Mouse (Mus musculus) lung, embryonic 15.5 days (tissue): Measurements from ENCODE around the gene Retreg1. TPM values are rescaled to one million over a fixed set of nuclear protein-coding genes. Genes with fewer than 3 reads are reported as not detected.

Experiments
- ATAC-seq: fragments of 200-750 bp; cut with Nextera tagmentation; 2 replicates; pipeline ENCODE4 v1.8.0; 2017; ENCODE audit warnings: moderate number of reproducible peaks, borderline replicate concordance; ENCODE audit not compliant: low FRiP score, low TSS enrichment; ENCODE audit errors: extremely low read depth
- H3K27ac ChIP-seq: fragments of 300-500 bp; sonication (generic); 2 replicates; pipeline ENCODE4 v1.5.1; 2015; ENCODE audit warnings: moderate library complexity, mild to moderate bottlenecking, inconsistent platforms
- H3K27me3 ChIP-seq: fragments of 300-500 bp; sonication (generic); 2 replicates; pipeline ENCODE4 v1.6.1; 2015; ENCODE audit warnings: inconsistent platforms
- H3K36me3 ChIP-seq: fragments of 300-500 bp; sonication (generic); 2 replicates; pipeline ENCODE4 v1.6.1; 2015; ENCODE audit warnings: inconsistent platforms
- H3K4me1 ChIP-seq: fragments of 300-500 bp; sonication (generic); 2 replicates; pipeline ENCODE4 v1.6.1; 2015; ENCODE audit warnings: inconsistent platforms
- H3K4me2 ChIP-seq: fragments of 300-500 bp; sonication (generic); 2 replicates; pipeline ENCODE4 v1.6.1; 2015; ENCODE audit warnings: inconsistent platforms, mild to moderate bottlenecking, moderate library complexity
- H3K4me3 ChIP-seq: fragments of 300-500 bp; sonication (generic); 2 replicates; pipeline ENCODE4 v1.5.1; 2015; ENCODE audit warnings: mild to moderate bottlenecking, inconsistent platforms
- H3K9ac ChIP-seq: fragments of 300-500 bp; sonication (generic); 2 replicates; pipeline ENCODE4 v1.6.1; 2015; ENCODE audit warnings: inconsistent platforms
- H3K9me3 ChIP-seq: fragments of 300-500 bp; sonication (generic); 2 replicates; pipeline ENCODE4 v1.6.1; 2016; ENCODE audit warnings: inconsistent platforms
- WGBS: fragments of 180-500 bp; shearing (Covaris S2); methylation state at CpG from one replicate; pipeline ENCODE4 v1.1.7; 2015; 5-methylcytosine and 5-hydroxymethylcytosine counted together
- polyA plus RNA-seq: library from polyadenylated mRNA; unstranded; fragments of >200 nt; fragmentation: Nextera tagmentation; extraction: Ambion mirVana; gene quantifications from 2 replicates; pipeline ENCODE4 v1.2.1, GENCODE M21; 2015

The Retreg1 gene
- polyA plus RNA-seq, 1 experiment from 2014 or later, result 8.0 TPM

DNA sequence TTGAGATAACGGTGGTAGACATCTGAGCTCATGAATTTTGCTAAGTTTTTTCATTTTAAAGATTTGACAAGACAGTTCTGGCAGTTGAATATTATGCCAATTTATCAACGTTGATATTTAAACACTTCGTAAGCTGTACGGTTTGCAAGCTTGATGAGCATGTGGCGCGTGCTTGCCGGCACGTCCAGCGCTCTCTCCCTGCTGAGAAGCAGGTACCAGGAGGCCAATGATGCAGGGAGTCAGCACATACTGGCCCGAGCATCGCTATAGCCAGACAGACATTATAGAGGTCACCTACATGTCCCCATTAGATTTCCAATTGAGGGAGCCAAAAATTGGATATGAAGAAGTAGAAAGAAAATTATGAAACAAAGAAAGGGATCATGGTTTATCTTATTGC is 98.5 kb downstream of the Retreg1 start:
- ATAC-seq, result no peak
- Histone ChIP-seq H3K27me3 (no peaks in the 10 kb centered on the region), H3K4me3 (no peak overlapping the region), H3K27ac (no peak overlapping the region), H3K36me3 (no peaks in the 10 kb centered on the region), H3K9ac (no peak overlapping the region), H3K9me3 (no peaks in the 10 kb centered on the region), H3K4me2 (no peak overlapping the region), H3K4me1 (no peaks in the 10 kb centered on the region)
- 63% methylated on average over 11 of the region's 11 CpGs for WGBS

- Histone ChIP-seq H3K9ac (no peak overlapping the region), H3K27ac (no peak overlapping the region), H3K4me1 (no peaks in the 10 kb centered on the region), H3K9me3 (no peaks in the 10 kb centered on the region), H3K27me3 (no peaks in the 10 kb centered on the region), H3K4me2 (no peak overlapping the region), H3K36me3 (no peaks in the 10 kb centered on the region), H3K4me3 (no peak overlapping the region)
- ATAC-seq, result no peak
- 57% methylated on average over 4 of the region's 4 CpGs for WGBS
Measured at GRCm38 (mm10) chr15:25942415-25942814, 99.4 kb downstream of the Retreg1 start.

DNA sequence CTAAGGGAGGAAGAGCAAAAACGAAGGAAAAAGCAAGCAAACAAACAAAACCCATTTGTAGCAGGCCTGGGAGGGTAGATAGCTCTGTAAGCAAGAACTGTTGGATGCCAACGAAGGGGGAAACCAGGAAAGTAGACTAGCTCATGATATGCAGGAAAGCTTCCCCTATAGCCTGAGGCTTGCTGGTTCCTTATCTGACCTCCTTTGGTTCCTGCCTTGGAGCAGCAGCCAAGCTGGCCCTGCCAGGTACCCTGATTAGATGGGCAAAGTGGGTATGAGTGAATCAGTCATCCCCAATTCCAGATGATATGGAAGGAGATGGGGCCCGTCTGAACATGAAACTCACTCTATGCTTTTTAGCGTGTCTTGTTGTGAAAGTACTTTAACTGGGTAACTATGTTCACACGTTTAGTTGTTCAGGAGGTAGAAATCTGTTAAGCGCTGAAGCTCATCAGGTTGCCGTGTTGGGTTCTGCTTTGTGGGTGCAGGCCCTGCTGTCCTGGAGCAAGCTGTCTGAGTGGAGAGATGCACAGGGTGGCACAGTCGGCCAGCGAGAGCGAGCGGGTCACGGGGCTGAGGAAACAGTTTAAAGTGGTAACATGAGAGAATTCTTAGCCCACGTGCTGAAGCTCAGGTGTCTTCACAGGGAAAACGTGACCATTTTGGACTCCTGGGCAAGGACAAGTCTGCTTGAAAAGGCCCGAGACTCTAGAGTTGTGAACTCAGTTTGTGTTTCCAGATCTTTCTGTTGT is 100.6 kb downstream of the Retreg1 start:
- H3K4me1 ChIP-seq, result no peaks in the 10 kb centered on the region
- no peak overlapping the region for H3K4me2 ChIP-seq
- WGBS, result 84% methylated on average over 15 of the region's 15 CpGs

DNA sequence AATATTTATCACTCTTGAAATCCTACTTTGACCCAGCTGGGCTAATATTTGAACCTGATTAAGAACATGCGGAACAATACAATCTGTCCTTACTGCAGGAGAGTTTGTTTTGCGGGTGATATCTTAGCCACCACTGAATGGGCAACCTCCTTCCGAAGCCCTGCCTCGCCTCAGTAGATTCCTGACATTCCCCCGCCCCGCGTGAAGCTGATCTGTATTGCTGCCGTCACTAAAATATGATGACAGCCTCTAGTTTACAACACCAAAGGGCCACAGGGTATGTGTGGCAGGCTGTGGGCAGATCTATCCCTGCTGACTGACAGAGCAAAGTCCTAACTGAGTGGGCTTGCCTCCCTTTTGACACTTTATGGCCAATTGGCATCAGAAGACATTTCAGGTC is 102.2 kb downstream of the Retreg1 start:
- no peak for ATAC-seq
- no peak overlapping the region for H3K4me2 ChIP-seq
- WGBS, result 36% methylated on average over 8 of the region's 8 CpGs
- no peak overlapping the region for H3K4me3 ChIP-seq
- no peak overlapping the region for H3K27ac ChIP-seq
- H3K36me3 ChIP-seq, result no peaks in the 10 kb centered on the region
- H3K9ac ChIP-seq, result no peak overlapping the region
- no peaks in the 10 kb centered on the region for H3K4me1 ChIP-seq
- no peaks in the 10 kb centered on the region for H3K9me3 ChIP-seq
- H3K27me3 ChIP-seq, result no peaks in the 10 kb centered on the region

More for the DNA sequence above, 100.6 kb downstream of the Retreg1 start:
- Histone ChIP-seq H3K27ac (no peak overlapping the region), H3K4me3 (no peak overlapping the region), H3K36me3 (no peaks in the 10 kb centered on the region), H3K27me3 (no peaks in the 10 kb centered on the region), H3K9ac (no peak overlapping the region), H3K9me3 (no peaks in the 10 kb centered on the region)
- ATAC-seq, result no peak

DNA sequence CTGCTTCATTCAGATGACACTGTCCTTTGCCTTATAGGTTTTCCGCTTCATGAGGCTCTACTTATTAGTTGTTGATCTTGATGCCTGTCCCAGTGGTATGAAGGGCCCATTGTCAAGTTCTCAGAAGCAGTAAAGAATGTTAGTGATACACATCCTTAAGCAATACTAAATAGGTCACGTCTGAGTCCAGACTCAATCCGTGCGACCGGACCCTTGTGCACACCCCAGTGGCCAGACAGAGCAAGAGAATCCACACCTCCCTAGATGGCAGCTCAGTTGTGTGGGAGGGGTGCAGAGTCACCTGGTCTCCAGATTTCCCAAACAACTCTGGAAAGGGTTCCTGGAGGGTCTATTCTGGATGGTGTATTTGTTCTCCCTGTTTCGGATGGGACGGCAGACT is 103.5 kb downstream of the Retreg1 start:
- no peaks in the 10 kb centered on the region for H3K27me3 ChIP-seq
- ATAC-seq, result no peak
- no peaks in the 10 kb centered on the region for H3K36me3 ChIP-seq
- no peak overlapping the region for H3K4me3 ChIP-seq
- no peak overlapping the region for H3K4me2 ChIP-seq
- no peaks in the 10 kb centered on the region for H3K4me1 ChIP-seq
- H3K9ac ChIP-seq, result no peak overlapping the region
- WGBS, result 85% methylated on average over 7 of the region's 7 CpGs
- H3K27ac ChIP-seq, result no peak overlapping the region
- H3K9me3 ChIP-seq, result no peaks in the 10 kb centered on the region

DNA sequence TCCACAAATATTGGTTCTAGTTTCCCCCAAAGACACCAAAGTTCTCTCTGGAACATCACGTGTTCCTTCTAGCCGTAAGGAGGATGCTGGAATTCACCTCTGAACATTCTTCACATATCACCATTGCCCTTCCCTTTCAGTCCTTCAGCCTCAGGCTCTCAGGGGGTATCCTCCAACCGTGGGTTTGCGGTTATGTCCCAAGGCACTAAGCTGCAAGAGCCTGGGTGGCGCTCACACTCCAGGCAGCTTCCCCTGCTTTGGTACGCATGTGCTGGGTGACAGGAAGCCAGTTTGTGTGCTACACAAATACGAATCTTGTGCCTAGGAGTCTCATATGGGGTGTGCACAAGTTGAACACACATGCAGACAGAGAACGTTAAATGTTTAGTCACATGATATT is 104.4 kb downstream of the Retreg1 start:
- Histone ChIP-seq H3K4me3 (no peak overlapping the region), H3K9ac (no peak overlapping the region), H3K4me2 (no peak overlapping the region), H3K4me1 (no peaks in the 10 kb centered on the region), H3K27ac (no peak overlapping the region), H3K9me3 (no peaks in the 10 kb centered on the region), H3K27me3 (no peaks in the 10 kb centered on the region), H3K36me3 (no peaks in the 10 kb centered on the region)
- ATAC-seq, result no peak
- WGBS, result 70% methylated on average over 8 of the region's 8 CpGs

- Histone ChIP-seq H3K4me2 (no peak overlapping the region), H3K4me3 (no peak overlapping the region), H3K27me3 (no peaks in the 10 kb centered on the region), H3K9ac (no peak overlapping the region), H3K27ac (no peak overlapping the region), H3K4me1 (no peaks in the 10 kb centered on the region), H3K36me3 (no peaks in the 10 kb centered on the region), H3K9me3 (no peaks in the 10 kb centered on the region)
- WGBS, result 65% methylated on average over 26 of the region's 26 CpGs
- no peak for ATAC-seq
Measured at GRCm38 (mm10) chr15:25948257-25949223, 105.6 kb downstream of the Retreg1 start.

DNA sequence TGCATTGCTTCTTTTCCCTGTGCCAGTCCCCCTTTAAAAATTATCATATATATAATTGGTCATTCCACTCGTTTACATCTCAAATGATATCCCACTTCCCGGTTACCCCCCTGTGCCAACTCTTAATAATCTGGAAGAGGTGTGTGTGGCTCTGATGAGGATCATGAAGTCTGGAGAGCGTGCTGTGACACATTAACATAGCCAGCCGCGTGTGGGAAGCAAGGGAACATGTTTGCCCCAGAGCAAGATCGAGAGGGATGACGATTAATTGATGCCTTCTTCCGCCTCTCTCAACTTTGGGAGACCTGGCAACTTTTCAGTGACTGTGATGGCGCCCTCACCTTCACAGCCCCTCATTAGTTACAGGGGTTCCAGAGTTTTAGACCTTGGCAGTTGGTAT is 106.7 kb downstream of the Retreg1 start:
- Histone ChIP-seq H3K4me3 (no peak overlapping the region), H3K36me3 (no peaks in the 10 kb centered on the region), H3K27ac (no peak overlapping the region), H3K4me2 (no peak overlapping the region), H3K4me1 (no peaks in the 10 kb centered on the region), H3K27me3 (no peaks in the 10 kb centered on the region), H3K9ac (no peak overlapping the region), H3K9me3 (no peaks in the 10 kb centered on the region)
- ATAC-seq, result no peak
- 77% methylated on average over 9 of the region's 9 CpGs for WGBS

GRCm38 (mm10) chr15:25950584-25950983 is 107.6 kb downstream of the Retreg1 start:
- no peak overlapping the region for H3K4me2 ChIP-seq
- H3K9ac ChIP-seq, result no peak overlapping the region
- 66% methylated on average over 5 of the region's 5 CpGs for WGBS
- no peaks in the 10 kb centered on the region for H3K36me3 ChIP-seq
- H3K4me3 ChIP-seq, result no peak overlapping the region
- H3K9me3 ChIP-seq, result no peaks in the 10 kb centered on the region
- no peak overlapping the region for H3K27ac ChIP-seq
- ATAC-seq, result no peak
- H3K4me1 ChIP-seq, result no peaks in the 10 kb centered on the region
- H3K27me3 ChIP-seq, result no peaks in the 10 kb centered on the region

- H3K27me3 ChIP-seq, result no peaks in the 10 kb centered on the region
- no peaks in the 10 kb centered on the region for H3K4me1 ChIP-seq
Measured at GRCm38 (mm10) chr15:25951037-25951436, 108.1 kb downstream of the Retreg1 start.

GRCm38 (mm10) chr15:25956001-25956400 is 113.0 kb downstream of the Retreg1 start:
- Histone ChIP-seq H3K36me3 (no peaks in the 10 kb centered on the region), H3K4me1 (no peaks in the 10 kb centered on the region), H3K9ac (no peak overlapping the region), H3K4me2 (no peak overlapping the region), H3K9me3 (no peaks in the 10 kb centered on the region), H3K4me3 (no peak overlapping the region), H3K27me3 (no peaks in the 10 kb centered on the region), H3K27ac (no peak overlapping the region)
- ATAC-seq, result no peak
- 52% methylated on average over 5 of the region's 5 CpGs for WGBS

More at GRCm38 (mm10) chr15:25951037-25951436, 108.1 kb downstream of the Retreg1 start:
- H3K4me3 ChIP-seq, result no peak overlapping the region
- WGBS, result 62% methylated on average over 4 of the region's 4 CpGs
- H3K9me3 ChIP-seq, result no peaks in the 10 kb centered on the region
- H3K36me3 ChIP-seq, result no peaks in the 10 kb centered on the region
- H3K27ac ChIP-seq, result no peak overlapping the region
- no peak overlapping the region for H3K4me2 ChIP-seq
- no peak for ATAC-seq
- H3K9ac ChIP-seq, result no peak overlapping the region
